Mouse (Mus musculus) brain, embryonic 14.5 days (tissue): Measurements from ENCODE around the gene 1110008P14Rik.

Experiments used
- CTCF ChIP-seq: fragments of 200-500 bp; IDR thresholded peaks from 2 replicates; pipeline ENCODE4 v1.5.1; 2012; ENCODE audit warnings: inconsistent platforms, mild to moderate bottlenecking, moderate library complexity, borderline replicate concordance; ENCODE audit not compliant: insufficient read depth, insufficient read length; ENCODE audit errors: extremely low read depth
- POLR2A ChIP-seq: fragments of 200-500 bp; IDR thresholded peaks from 2 replicates; pipeline ENCODE4 v1.6.1; 2012; ENCODE audit warnings: mild to moderate bottlenecking, inconsistent platforms, borderline replicate concordance; ENCODE audit not compliant: poor library complexity, insufficient read depth, insufficient read length, severe bottlenecking; ENCODE audit errors: extremely low read depth

GRCm38 (mm10) chr2:32381775-32382223 is at the start of gene 1110008P14Rik:
- TF ChIP-seq CTCF (no peak), POLR2A (no peak)
